Mouse (Mus musculus) layer of hippocampus, postnatal 14 days (tissue): Measurements from ENCODE around the gene Crim1. TPM values are rescaled to one million over a fixed set of nuclear protein-coding genes. Genes with fewer than 3 reads are reported as not detected.
"Not testable (repeated sequence)": the region's sequence is repeated elsewhere in the genome, so short reads cannot be mapped to it uniquely, and the experiment has no call there.

Experiments used
- DNase-seq, 2 experiments: peaks; one replicate each; pipeline ENCODE4 v3.0.0; 2021 to 2022; ENCODE audit warnings: low spot score in 2 of 2, mixed read lengths in 1 of 2
- total RNA-seq, 2 experiments: library from RNA; stranded (reverse); gene quantifications; 2 replicates each; pipeline ENCODE4 v1.2.3; 2021

Crim1 gene
- total RNA-seq, 2 experiments from 2014 or later: 101 to 103 TPM

DNA sequence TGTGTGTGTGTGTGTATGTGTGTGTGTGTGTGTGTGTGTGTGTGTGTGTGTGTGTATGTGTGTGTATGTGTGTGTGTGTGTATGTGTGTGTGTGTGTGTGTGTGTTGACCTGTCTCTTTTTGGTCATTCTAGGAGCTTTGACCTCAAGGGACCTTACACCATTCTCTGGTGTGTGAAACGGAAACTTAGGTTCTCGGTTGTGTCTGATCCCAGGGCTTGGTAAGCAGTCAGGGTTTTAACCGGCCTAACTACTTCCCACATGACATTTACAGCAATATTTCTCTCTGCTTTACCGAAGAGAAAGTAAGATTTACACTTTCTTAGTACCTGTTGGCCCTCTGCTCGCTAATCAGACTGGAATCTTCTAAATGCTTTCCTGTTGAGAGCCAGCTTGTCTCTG lies 48.1 kb downstream of the Crim1 start:
- DNase-seq: no peak

DNA sequence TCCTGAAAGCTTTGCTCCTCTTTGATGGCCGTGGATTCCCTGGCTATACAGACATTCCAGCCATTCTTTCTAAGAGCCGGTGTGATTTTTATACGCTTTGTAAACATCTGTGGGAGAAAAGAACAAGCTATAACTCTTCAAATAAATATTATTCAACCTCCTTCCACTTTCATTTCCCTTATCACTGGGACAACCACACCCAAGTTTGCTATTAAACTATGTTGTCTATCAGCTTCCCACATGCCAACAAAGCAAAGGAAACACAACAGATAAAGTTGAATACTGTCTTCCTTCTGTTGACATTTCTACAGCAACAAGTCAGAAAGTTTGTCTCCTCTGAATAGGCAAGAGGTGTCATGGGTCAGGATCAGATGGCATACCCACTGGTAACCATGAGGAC lies 48.9 kb downstream of the Crim1 start:
- no peak for DNase-seq

DNA sequence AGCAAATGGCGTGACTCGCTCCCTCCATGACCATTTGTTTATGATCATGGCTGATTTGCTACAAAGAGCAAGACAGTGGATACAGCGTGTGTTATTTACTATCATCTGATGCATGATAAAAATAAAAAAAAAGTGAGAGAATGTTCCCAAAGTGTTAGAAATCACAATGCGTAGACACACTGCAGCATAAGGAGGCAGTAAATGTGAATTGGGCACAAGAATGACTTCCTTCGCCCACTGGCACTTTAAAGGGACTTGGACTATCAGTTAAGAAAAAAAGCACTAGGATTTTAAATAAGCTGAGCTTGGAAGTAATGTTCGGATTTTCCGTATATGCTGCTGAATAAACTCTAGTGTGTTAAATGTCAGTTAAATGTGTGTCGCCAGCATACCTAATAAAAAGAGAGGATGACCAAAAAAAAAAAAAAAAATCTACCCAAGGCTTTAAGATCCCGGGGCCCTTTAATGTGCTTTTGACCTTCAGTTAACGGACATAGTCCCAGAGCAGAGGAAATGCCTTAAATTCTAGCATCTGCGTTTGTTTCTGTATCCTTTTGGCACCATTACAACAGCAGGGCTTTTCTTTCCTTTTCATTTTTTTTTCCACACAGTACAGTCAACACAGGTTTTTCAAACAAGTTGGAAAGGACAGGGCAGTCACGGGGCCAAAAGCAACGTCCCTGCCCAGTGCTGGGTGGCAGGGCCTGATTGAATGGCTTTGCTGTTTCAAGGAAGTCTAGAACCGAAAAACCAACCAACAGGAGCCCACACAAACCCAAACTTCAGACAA lies 50.3 kb downstream of the Crim1 start:
- DNase-seq: no peak

DNA sequence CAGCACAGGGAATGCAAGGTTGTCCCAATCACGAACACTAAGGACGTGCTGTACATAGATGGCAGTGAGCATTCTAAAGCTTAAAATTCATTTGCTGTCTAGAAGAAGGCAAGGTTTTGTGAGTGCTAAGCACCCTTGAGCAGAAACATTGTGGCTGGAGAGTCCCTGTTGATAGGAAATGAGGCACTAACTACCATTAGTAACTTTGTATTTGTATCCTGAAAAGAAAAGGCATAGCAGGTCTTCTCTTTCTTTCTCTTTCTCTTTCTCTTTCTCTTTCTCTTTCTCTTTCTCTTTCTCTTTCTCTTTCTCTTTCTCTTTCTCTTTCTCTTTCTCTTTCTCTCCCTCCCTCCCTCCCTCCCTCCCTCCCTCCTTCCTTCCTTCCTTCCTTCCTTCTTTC lies 53.5 kb downstream of the Crim1 start:
- not testable (repeated sequence) for DNase-seq

DNA sequence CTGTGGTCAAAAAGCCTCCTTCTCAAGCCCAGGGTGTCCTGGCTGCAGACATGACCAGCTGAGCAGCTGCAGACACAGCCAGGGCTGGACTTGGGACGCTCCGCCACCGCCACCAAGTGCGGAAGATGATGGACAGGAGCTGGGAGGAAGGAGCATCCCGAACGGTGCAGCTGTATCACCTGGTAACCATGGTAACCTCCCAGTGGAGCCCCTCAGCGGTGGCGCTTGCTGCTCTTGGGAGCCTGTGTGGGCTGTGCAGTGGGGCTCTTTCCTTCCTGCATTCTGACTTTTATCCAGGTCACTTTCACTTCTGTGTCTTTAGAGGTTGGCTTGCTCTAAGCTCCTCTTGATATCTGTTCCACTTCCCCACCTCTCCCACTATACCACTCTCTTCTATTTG lies 54.2 kb downstream of the Crim1 start:
- no peak for DNase-seq

DNA sequence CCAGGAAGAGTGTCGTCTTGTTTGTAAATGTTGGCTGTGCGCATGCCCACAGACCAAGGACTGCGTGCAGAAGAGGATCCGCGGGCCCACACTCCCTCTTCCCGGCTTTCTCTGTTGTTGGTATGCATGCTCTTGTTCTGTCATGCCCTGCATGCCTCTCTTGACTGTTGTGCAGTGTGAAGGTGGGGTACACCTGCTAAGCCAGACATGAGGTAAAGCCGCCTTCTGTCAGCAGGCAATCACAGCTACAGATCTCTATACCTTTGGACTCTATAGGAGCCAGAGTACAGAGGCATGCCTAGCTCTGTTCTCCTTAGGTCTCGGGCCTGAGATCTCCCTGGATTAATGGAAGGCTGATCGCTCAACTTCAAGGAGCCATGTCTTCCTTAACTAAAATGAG lies 55.7 kb downstream of the Crim1 start:
- DNase-seq: no peak

DNA sequence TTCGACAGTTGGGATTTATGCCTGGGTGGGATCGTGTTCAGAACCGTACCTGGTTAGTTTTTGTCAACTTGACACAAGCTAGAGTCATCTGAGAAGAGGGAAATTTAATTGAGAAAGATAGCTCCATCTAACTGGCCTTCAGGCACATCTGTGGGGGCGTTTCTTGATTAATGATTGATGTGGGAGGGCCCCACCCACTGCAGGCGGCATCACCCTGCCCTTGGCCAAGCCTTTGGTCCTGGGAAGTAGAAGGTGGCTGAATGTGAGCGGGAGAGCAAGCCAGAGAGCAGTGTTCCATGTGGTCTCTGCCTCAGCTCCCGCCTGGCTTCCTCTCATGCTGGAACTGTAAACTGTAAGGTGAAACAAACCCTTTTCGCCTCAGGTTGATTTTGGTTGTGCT lies 56.5 kb downstream of the Crim1 start:
- DNase-seq: no peak

DNA sequence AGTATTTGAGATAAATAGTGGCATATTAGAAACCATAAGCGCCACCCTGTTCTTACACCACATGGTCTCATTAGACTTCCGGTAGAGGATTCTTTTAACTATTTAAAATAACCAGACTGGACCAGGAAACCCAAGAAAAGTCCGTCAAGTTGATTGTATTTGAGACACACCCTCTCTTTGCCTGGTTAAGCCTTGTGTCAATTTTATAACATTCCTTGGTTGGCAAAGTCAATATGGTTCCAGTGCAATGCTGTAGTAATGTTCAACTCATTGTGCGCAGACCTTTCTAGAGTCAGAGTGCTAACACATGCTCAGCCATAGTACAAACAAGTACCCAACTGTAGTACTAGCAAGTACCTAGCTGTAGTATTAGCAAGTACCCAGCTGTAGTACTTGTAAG lies 61.6 kb downstream of the Crim1 start:
- no peak for DNase-seq

DNA sequence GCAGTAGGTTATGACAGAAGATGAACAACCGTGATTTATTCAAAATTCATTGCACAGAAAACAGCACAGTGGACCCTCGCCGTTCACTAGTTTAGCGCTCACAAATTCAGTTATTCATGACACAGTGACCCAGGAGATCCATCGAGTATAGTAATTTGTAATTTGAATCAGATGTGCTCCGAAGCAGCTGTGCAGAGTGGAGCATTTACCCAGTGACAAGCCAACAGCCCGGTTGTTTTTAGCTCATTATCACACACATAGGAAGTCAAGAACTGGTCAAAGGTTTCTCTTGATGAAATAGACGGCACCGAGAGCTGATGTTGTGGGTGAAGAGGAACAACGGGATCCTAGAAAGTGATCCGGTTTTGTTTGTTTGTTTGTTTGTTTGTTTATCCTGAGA lies 64.1 kb downstream of the Crim1 start:
- no peak for DNase-seq

DNA sequence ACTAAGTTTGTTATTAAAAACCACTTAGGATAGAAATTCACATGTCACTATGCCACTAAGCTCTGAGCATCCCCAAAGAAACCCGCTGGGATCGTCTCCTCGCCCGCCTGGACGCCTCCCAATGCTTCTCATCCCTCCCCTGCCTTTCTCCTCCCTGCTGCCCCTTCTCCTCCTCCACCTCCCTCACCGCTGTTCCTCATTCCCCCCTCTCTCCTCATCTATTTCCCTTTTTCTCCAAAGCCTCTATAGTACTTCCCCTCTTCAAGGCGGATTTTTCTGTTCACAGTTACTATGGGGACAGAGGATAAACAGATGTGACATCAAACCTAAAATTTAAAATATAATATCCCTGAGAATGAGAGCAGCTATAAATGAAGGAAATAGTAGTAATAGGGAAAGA lies 65.1 kb downstream of the Crim1 start:
- no peak for DNase-seq

DNA sequence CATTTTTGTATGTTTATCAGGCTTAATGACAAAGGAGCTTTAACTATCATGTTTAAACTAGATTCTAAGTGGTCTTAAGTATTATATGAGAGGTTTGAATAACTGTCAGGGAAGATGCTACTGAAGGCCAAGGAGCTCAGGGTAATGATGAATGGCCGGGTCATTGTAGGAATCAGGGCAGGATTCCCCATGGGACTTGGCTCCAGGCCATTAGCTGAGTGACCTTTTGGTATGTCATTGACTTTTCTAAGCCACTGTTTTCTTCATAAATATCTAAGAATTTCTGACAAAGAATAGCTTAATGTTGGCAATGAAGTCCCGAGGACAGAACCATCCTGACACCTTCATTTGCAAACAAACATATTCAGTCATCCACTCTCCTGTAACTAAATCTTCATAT lies 66.2 kb downstream of the Crim1 start:
- DNase-seq: no peak

DNA sequence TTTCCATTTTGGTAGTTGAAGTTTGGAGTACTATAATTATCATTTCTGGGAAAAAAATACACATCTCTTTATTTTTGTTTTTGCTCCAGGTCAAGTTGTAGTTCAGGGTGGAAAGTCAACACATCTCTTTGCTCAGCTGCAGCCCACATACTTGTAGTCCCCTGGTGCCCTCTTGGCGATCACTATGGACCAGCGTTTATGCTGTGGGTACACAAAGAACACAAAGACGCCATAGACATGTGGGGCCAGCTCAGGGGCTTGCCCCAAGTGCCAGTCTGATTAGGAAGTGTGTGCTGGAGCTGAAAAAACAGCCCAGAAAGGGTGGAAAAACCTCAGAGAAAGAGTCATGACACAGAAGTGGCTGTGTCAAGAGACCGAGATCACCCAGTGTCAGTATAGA lies 68.5 kb downstream of the Crim1 start:
- no peak for DNase-seq

DNA sequence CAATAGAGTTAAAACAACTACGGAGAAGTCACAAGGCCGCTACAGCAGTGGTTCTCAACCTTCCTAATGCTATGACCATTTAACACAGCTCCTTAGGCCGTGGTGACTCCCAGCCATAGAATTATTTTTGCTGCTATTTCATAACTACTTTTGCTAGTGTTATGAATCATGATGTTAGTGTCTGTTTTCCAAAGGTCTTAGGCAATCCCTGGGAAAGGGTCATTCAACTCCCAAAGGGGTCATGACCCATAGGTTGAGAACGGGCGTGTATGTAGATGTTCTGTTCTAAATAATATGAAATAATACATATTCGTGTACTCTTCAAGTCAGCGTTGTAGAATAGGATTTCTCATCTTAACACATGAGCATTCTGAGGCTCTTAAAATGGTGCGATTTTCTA lies 69.3 kb downstream of the Crim1 start:
- no peak for DNase-seq

DNA sequence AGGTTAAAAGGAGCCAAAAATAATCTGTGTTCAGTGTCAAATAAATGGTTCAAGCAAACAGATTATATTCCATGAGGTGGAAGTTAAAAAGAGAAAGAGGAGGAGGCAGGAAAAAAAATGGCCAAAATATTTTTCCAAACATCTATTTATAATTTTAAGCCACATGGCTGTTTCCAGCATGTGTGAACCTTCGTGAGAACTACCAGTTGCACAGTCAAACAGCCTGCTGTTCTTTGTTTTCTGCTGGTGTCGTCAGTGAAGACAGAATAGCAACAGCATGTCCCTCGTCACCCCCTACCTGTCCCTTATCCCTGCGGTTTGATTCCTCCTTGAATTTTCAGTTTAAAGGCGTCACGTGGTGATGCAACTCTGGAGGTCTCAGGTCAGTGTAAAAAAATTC lies 70.0 kb downstream of the Crim1 start:
- peak in 1 of 2 experiments; percentile 51 for DNase-seq

DNA sequence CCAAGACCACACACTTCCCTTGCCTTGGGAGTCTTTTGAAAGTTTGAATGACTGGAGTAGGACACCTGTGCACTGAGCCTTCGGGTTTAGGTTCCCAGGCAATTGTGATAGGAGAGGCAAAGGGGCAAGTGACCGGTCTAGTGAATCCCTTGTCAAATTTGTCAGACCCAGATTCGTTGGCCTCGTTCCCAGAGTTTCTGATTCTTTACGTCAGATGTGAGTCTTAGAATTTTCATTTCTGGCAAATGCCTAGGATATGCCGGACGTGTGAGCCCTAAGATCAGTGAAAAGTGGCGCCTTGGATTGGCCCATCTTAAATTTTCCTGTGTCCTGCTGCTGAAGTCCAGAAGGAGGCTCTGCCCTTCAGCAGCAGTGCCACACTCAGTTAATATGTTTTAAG lies 71.7 kb downstream of the Crim1 start:
- DNase-seq: no peak

DNA sequence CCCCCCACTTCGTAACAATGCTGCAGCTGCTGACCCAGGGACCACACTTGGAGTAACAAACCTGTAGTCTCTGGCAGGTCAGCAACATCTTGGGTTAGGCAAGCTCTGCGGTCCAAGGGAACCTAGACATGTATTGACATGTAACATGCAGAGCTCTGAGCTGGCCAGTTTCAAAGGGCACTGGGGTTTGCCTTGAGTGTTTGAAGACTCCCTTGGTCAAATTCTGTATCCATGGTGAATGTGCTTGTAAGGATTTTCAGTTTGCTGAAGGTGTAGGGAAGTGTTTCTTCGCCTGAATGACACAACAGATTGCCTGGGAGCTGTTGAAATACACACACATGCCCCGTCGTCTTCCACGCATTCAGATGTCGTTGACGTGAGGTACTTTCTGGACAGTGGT lies 72.1 kb downstream of the Crim1 start:
- no peak for DNase-seq

DNA sequence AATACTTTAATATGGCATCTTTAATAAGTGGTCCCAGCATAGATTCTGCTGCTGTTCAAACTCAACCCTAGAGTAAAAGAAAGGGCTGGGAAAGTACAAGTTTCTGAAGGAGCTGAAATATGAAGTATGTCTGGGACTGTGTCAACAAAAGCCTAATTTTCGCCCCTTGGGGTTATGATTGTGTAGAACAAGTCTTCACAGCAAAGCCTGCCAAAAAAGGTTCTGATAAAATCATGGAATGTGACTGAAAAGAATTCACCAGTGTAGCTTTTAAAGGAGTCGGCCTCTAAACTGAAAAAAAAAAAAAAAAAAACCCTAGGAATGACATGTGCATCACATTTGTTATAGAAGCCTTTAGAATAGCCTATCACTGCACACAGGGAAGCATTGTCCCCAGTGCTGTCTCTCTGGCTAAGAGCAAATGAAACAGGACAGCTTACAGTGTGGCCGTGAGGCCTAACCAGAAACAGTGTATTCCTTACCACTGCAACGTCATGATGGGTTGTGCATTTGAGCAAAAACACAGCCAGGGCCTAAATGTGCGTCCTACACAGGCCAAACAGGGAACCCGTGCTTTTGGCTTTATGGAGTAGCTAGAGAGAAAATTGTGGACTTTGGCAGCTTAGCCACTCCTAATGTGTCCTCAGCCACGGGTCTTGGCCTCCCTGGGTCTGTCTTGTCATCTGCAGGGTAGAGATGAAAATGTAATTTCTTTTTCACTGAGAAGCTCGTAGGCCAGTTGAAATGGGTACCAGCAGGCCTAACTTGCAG lies 72.8 kb downstream of the Crim1 start:
- no peak for DNase-seq

DNA sequence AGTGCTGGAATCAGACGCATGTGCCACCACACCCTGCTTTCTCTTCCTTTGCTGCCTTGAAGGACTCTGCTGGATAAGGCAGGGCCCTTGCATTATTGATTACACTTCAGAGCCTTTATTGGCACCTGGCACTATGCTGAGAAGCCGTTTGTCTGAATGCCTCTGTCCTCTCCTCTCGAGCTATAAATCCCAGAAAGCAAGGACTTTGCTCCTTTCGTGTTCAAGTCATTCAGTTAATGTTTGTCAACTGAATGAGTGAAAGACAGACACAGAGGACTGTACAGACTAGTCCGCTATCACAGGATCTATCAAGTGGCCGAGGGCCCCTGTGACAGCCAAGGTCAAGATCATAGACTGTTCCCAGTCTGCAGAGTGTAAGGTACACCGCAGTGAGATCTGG lies 73.8 kb downstream of the Crim1 start:
- no peak for DNase-seq

DNA sequence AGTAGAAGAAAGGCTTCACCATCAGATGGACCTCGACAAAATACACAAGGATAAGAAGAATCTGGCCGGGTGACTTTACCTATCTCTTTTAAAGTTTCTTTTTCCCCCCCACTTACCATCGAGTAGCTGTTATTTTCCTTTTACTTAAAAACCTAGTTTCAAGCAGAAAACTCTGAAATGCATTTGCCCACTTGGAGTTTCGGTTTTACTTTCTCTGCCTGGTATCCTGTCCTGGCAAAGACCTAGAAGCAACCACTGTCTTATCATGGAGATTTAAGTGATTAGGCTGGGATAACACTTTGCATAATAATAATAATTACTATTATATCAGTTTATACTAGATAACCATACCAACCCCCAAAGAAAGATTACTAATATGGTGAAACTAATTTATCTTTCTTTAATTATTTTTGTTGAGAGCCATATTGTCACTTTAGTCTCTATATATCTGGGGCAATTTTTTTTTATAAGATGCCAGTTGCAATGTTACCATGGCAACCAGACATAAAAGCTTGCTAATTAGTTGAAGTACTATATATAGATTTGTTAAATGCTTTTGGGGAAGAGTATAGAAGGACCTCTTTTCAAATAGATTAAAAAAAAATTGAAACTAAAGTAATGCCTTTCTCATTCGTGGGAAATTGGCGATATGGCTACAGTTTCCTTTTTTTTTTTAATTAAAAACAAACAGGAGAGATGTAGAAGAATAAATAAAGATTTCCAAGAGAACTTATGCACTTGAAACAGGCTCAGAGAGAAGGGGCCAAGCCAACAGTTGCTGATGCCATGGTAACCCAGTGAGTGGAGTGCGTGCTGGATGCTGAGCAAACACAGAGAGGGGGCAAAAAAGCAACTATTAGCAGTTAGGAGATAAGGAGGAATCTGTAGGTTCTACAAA lies 74.8 kb downstream of the Crim1 start:
- peak in 1 of 2 experiments; percentile 34 for DNase-seq

DNA sequence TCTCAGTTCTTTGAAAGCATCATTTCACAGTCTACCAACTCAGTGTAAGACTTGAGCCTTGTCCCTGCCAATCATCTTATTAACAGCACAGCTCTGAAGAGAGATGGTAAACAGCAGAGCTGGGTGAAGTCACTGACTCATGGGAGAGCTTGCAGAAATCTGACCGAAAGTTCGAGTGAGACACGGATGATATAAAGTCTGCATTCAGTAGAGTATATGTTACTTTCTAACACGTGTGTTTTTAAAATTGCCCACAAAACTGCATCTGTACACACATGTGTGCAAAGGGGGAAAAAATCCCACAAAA lies 75.4 kb downstream of the Crim1 start:
- DNase-seq: no peak

DNA sequence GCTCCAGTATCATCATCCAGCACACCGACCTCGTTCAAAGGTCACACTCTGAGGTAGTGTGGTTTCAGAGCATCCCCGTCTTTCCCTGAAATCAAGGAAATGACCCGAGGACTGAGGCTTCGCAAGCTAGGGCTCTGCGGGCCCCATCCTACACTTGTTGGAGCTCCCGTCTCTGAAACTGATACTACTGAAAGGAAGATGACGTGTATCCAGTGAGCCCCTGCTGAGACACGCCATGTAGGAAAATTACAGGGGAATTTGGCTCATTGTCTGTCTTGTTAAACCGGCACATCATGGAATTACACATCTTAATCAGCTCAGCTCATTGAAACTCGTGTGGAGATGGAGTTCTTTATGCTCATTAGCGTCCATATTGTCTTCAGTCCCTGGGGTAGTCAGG lies 79.1 kb downstream of the Crim1 start:
- DNase-seq: no peak
